Mouse (Mus musculus): ENCODE measurements around the gene 2310009B15Rik. TPM values are rescaled to one million over a fixed set of nuclear protein-coding genes. Genes with fewer than 3 reads are reported as not detected.

2310009B15Rik gene
- polyA plus RNA-seq (2015; fragmentation: Nextera tagmentation; extraction: Ambion mirVana): 31.3 and 34.5 TPM in 2 replicates

GRCm38 (mm10) chr1:138856101-138856950 is at the start of gene 2310009B15Rik:
TSS of gene 2310009B15Rik (minus strand) at chr1:138856852.

GRCm38 (mm10) chr1:138848511-138849109 is 8.0 kb downstream of the 2310009B15Rik start, which contains the start of gene Lhx9:
TSS of gene Lhx9 (minus strand) at chr1:138848577.

Other genes starting within 250 kb of the 2310009B15Rik start
- 22.5 and 27.3 TPM in 2 replicates for gene Nek7, start 236.7 kb downstream of the 2310009B15Rik start, polyA plus RNA-seq (2015; fragmentation: Nextera tagmentation; extraction: Ambion mirVana)
- 1.3 and 1.9 TPM in 2 replicates for gene Lhx9, start 8.3 kb downstream of the 2310009B15Rik start, polyA plus RNA-seq (2015; fragmentation: Nextera tagmentation; extraction: Ambion mirVana)
- 10.0 and 12.0 TPM in 2 replicates for gene Dennd1b, start 106.6 kb upstream of the 2310009B15Rik start, polyA plus RNA-seq (2015; fragmentation: Nextera tagmentation; extraction: Ambion mirVana)

Measured in spleen, postnatal 0 days (tissue).